Mouse (Mus musculus) B cell, adult 62 days (primary cell): ENCODE measurements around the gene Bcorl1. TPM values are rescaled to one million over a fixed set of nuclear protein-coding genes. Genes with fewer than 3 reads are reported as not detected.

ENCODE experiments used
- total RNA-seq: library from RNA; stranded (reverse); gene quantifications from 4 replicates; pipeline ENCODE4 v1.2.4, GENCODE M21; 2023

The Bcorl1 gene
- 4.9 to 6.2 TPM (median 5.5 TPM) in 4 replicates for total RNA-seq

GRCm38 (mm10) chrX:48341141-48341540 lies at the start of gene Bcorl1:
TSS of gene Bcorl1 (plus strand) at chrX:48341358.

Other genes with a start within 250 kb of the Bcorl1 start
- gene Xpnpep2, start 232.6 kb upstream of the Bcorl1 start, total RNA-seq = not detected in 4 replicates
- gene Sash3, start 194.9 kb upstream of the Bcorl1 start, total RNA-seq = 177 to 185 TPM (median 181 TPM) in 4 replicates
- 25.5 to 26.9 TPM (median 26.7 TPM) in 4 replicates for gene Zdhhc9, start 132.5 kb upstream of the Bcorl1 start, total RNA-seq
- 41.7 to 45.1 TPM (median 43.4 TPM) in 4 replicates for gene Utp14a, start 84.5 kb upstream of the Bcorl1 start, total RNA-seq
- 89.7 to 97.3 TPM (median 93.8 TPM) in 4 replicates for gene Elf4, start 121.8 kb downstream of the Bcorl1 start, total RNA-seq
- 24.1 to 26.9 TPM (median 25.0 TPM) in 4 replicates for gene Aifm1, start 172.2 kb downstream of the Bcorl1 start, total RNA-seq
- gene Rab33a, start 177.9 kb downstream of the Bcorl1 start, total RNA-seq = 0.50 TPM in 1 of 4 replicates, not detected in the others